Mouse (Mus musculus): ENCODE measurements at regions not wholly inside any gene's neighbourhood (a gene's known extent, or its start where the extent isn't known, plus 50 kb on each side); places are given as distances from the start of the nearest gene placed in this dataset.

DNA sequence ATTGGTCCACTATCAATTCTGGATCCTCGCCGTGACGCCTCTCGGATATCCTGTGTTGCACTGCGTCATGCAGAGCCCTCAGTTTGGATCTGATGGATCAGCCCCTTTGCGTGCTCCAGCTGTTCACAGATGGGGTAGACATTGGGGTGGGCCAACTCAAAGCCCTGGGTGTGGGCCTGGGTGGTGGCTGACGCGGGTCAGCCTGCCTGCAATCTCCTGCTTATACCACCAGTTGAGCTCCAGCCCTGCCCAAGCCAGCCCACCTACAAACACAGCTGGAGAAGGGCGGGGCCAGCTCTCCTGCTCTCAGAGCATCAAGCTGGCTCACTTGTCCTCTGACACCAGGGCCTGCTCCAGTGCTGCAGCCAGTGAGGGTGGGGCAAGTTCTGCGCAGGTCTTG lies 73.1 kb downstream of the Rps15a start:
- H3K36me3 ChIP-seq (replicated peaks) = no peaks in the 10 kb centered on the region
- H3K4me2 ChIP-seq = no peak overlapping the region
- H3K4me3 ChIP-seq = no peak overlapping the region
- no peaks in the 10 kb centered on the region for H3K9me3 ChIP-seq
- H3K9ac ChIP-seq = no peak overlapping the region
- WGBS = 66% methylated on average over 10 of the region's 10 CpGs
- H3K27me3 ChIP-seq (replicated peaks) = no peaks in the 10 kb centered on the region
- no peaks in the 10 kb centered on the region for H3K4me1 ChIP-seq
- H3K27ac ChIP-seq = no peak overlapping the region
- no peak for ATAC-seq (replicated peaks)

- WGBS = 89% methylated on average over 4 of the region's 4 CpGs
- no peak overlapping the region for H3K27ac ChIP-seq
- no peaks in the 10 kb centered on the region for H3K36me3 ChIP-seq (replicated peaks)
- H3K27me3 ChIP-seq (replicated peaks) = no peaks in the 10 kb centered on the region
- H3K9me3 ChIP-seq = no peaks in the 10 kb centered on the region
- no peaks in the 10 kb centered on the region for H3K4me1 ChIP-seq
- H3K4me2 ChIP-seq = no peak overlapping the region
- H3K4me3 ChIP-seq = no peak overlapping the region
- no peak overlapping the region for H3K9ac ChIP-seq
- no peak for ATAC-seq (replicated peaks)
Measured at GRCm38 (mm10) chr7:118039862-118040261, 76.1 kb downstream of the Rps15a start.

DNA sequence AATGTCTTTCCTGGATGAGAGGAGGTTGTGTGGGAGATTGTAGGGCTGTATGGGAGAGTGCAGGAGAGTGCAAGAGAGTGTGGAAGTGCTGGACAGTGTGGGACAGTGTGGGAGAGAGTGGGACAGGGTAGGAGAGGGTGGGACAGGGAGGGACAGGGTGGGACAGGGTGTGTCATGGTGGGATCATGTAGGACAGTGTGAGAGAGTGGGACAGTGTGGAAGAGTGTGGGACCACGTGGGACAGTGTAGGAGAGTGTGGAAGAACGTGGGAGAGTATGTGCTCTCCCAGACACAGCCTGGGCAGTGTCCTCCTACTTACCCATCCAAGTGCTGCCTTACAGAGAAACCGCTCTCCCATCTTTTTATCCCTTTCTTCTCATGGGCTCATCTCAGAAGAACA lies 78.9 kb downstream of the Rps15a start:
- no peaks in the 10 kb centered on the region for H3K27me3 ChIP-seq (replicated peaks)
- no peak overlapping the region for H3K9ac ChIP-seq
- H3K4me2 ChIP-seq = no peak overlapping the region
- WGBS = 69% methylated on average over 3 of the region's 3 CpGs
- no peaks in the 10 kb centered on the region for H3K9me3 ChIP-seq
- no peak overlapping the region for H3K4me3 ChIP-seq
- no peaks in the 10 kb centered on the region for H3K36me3 ChIP-seq (replicated peaks)
- no peaks in the 10 kb centered on the region for H3K4me1 ChIP-seq
- no peak for ATAC-seq (replicated peaks)
- H3K27ac ChIP-seq = no peak overlapping the region

- 6% methylated on average over 10 of the region's 10 CpGs for WGBS
- H3K9ac ChIP-seq = no peak overlapping the region
Measured at GRCm38 (mm10) chr7:118026106-118026526, 89.9 kb downstream of the Rps15a start.

GRCm38 (mm10) chr7:118004620-118005019 lies 111.4 kb downstream of the Rps15a start:
- Histone ChIP-seq H3K9me3 (no peaks in the 10 kb centered on the region), H3K4me3 (no peak overlapping the region), H3K36me3 (replicated peaks) (no peaks in the 10 kb centered on the region), H3K27ac (peak overlapping the region; percentile 45), H3K27me3 (replicated peaks) (no peaks in the 10 kb centered on the region), H3K4me1 (peaks cover 13% of the 10 kb centered on the region), H3K4me2 (no peak overlapping the region), H3K9ac (no peak overlapping the region)
- ATAC-seq (replicated peaks) = no peak
- 53% methylated on average over 7 of the region's 7 CpGs for WGBS

More at GRCm38 (mm10) chr7:118026106-118026526, 89.9 kb downstream of the Rps15a start:
- Histone ChIP-seq H3K4me3 (no peak overlapping the region), H3K4me2 (no peak overlapping the region), H3K27me3 (replicated peaks) (no peaks in the 10 kb centered on the region), H3K4me1 (peaks cover 19% of the 10 kb centered on the region), H3K36me3 (replicated peaks) (no peaks in the 10 kb centered on the region), H3K27ac (peak overlapping the region; percentile 56), H3K9me3 (no peaks in the 10 kb centered on the region)
- ATAC-seq (replicated peaks) = peak; percentile 87

DNA sequence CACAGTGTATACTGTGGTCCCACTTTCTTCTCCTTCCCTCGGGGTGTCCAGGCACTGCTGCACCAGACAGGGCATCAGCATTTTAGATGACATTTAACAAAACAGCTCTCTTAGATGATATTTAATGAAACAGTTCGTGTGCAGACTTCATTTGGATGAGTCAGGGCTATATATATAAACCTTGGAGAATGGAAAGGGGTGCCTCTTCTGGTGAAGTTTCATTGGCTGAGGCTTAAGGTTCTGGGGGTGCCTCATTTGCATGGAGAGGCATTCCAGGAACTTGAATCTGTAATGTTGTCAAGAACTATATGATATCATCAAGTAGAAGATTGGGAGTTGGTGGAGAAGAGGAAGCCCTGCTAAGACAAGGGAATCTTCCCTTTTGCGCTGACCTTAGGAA lies 114.1 kb downstream of the Rps15a start:
- no peaks in the 10 kb centered on the region for H3K27me3 ChIP-seq (replicated peaks)
- H3K9me3 ChIP-seq = no peaks in the 10 kb centered on the region
- no peak overlapping the region for H3K4me3 ChIP-seq
- no peaks in the 10 kb centered on the region for H3K36me3 ChIP-seq (replicated peaks)
- no peak overlapping the region for H3K9ac ChIP-seq
- no peak overlapping the region for H3K27ac ChIP-seq
- 73% methylated on average over 3 of the region's 3 CpGs for WGBS
- H3K4me1 ChIP-seq = peaks cover 13% of the 10 kb centered on the region
- H3K4me2 ChIP-seq = no peak overlapping the region
- no peak for ATAC-seq (replicated peaks)

DNA sequence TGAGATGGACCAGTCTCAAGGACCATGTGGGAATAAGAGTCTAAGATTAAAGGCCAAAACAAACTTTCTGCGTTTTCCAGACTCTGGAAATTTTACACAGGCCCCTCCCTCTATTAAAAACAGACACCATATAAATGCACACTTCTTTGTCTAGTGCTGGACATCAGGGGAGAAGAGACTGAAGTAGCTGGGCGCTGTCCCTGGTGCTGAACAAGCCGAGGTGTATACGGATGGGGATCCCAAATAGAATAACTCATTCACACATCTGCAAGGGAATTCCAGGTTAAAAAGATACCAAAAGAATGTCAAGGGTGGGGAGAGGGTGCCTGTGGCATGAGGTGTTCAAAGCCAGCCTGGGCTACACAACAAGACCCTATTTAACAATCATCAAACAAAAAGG lies 114.9 kb downstream of the Rps15a start:
- no peak overlapping the region for H3K9ac ChIP-seq
- H3K36me3 ChIP-seq (replicated peaks) = no peaks in the 10 kb centered on the region
- H3K4me2 ChIP-seq = no peak overlapping the region
- no peak for ATAC-seq (replicated peaks)
- no peak overlapping the region for H3K4me3 ChIP-seq
- no peak overlapping the region for H3K27ac ChIP-seq
- H3K4me1 ChIP-seq = peaks cover 13% of the 10 kb centered on the region
- H3K27me3 ChIP-seq (replicated peaks) = no peaks in the 10 kb centered on the region
- 10% methylated on average over 4 of the region's 4 CpGs for WGBS
- no peaks in the 10 kb centered on the region for H3K9me3 ChIP-seq

GRCm38 (mm10) chr7:117982177-117982576 lies 133.8 kb downstream of the Rps15a start:
- no peak overlapping the region for H3K4me3 ChIP-seq
- H3K27me3 ChIP-seq (replicated peaks) = no peaks in the 10 kb centered on the region
- H3K9me3 ChIP-seq = no peaks in the 10 kb centered on the region
- H3K4me1 ChIP-seq = no peaks in the 10 kb centered on the region
- H3K9ac ChIP-seq = no peak overlapping the region
- ATAC-seq (replicated peaks) = no peak
- 80% methylated on average over 4 of the region's 4 CpGs for WGBS
- H3K27ac ChIP-seq = no peak overlapping the region
- H3K4me2 ChIP-seq = no peak overlapping the region
- H3K36me3 ChIP-seq (replicated peaks) = no peaks in the 10 kb centered on the region

- H3K36me3 ChIP-seq (replicated peaks) = no peaks in the 10 kb centered on the region
- 37% methylated on average over 1 of the region's 1 CpGs for WGBS
- no peak overlapping the region for H3K4me2 ChIP-seq
- H3K9me3 ChIP-seq = no peaks in the 10 kb centered on the region
- ATAC-seq (replicated peaks) = no peak
- no peak overlapping the region for H3K27ac ChIP-seq
- H3K4me3 ChIP-seq = no peak overlapping the region
- no peaks in the 10 kb centered on the region for H3K27me3 ChIP-seq (replicated peaks)
- no peak overlapping the region for H3K9ac ChIP-seq
- H3K4me1 ChIP-seq = no peaks in the 10 kb centered on the region
Measured at GRCm38 (mm10) chr7:117971176-117971575, 144.8 kb downstream of the Rps15a start.

DNA sequence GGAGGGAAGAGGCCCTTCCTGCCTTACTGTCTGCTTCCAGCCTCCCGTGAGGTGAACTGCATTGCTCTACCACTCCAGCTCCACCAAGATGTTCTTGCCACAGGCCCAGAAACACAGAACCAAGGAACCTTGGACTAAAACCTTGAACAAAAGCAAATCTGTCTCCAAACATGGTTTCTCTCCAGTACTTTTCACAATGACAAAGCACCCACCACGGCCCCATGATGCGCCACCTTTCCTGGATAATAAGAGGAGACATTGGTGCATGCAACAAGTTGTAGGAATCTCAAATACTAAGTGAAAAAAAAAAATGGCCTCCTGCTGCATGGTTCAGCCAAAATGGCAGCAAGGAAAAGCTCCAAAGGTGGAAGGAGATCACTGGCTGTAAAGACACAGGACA lies 172.6 kb downstream of the Rps15a start:
- Histone ChIP-seq H3K4me3 (no peak overlapping the region), H3K36me3 (replicated peaks) (no peaks in the 10 kb centered on the region), H3K9me3 (no peaks in the 10 kb centered on the region), H3K27me3 (replicated peaks) (no peaks in the 10 kb centered on the region), H3K9ac (no peak overlapping the region), H3K27ac (no peak overlapping the region), H3K4me1 (no peaks in the 10 kb centered on the region; the same call in 1 of the 2 replicates), H3K4me2 (no peak overlapping the region)
- WGBS = 93% methylated on average over 3 of the region's 3 CpGs
- ATAC-seq (replicated peaks) = no peak

DNA sequence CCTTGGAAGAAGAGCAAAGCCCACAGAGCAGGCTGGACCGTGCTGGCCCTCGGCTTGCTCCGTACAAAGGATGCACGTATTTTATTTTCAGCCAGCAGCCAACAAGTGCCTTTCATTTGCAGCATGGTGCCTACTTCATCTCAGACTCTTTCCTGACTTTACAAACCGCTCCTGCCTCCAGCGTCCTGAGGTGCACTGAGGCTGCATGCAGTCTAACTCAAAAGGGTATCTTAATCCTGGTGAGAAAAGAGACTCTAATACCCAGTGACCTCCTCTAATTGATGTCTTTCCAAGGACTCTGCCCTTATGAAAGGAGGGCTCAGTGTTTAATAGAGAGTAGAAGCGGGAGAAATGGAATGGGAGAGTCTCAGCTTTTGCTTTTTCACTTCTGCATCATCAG lies 176.4 kb downstream of the Rps15a start:
- H3K9me3 ChIP-seq = no peaks in the 10 kb centered on the region
- H3K27me3 ChIP-seq (replicated peaks) = no peaks in the 10 kb centered on the region
- no peak overlapping the region for H3K4me2 ChIP-seq
- H3K4me3 ChIP-seq = no peak overlapping the region
- no peak overlapping the region for H3K27ac ChIP-seq
- no peaks in the 10 kb centered on the region for H3K36me3 ChIP-seq (replicated peaks)
- H3K4me1 ChIP-seq = no peaks in the 10 kb centered on the region; the same call in 1 of the 2 replicates
- no peak overlapping the region for H3K9ac ChIP-seq
- ATAC-seq (replicated peaks) = peak; percentile 60
- 15% methylated on average over 7 of the region's 7 CpGs for WGBS

DNA sequence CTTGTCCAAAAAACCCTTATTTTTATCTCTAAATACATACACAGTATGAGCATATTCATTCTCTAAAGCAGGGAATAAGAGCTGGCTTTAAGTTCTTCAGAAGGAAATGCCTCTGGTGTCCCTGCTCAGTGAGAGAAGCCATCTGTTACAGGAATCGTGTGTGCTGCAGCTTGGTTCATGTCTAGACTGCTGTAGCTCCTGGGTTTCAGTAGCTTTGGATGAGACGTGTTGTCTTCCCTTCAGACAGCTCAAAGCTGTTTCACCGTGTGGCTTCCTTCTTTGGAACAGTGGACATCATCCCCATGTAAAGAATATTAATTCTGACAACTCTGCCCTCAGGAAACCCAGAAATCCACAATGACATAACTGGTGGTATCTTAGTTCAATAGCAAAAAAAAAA lies 181.1 kb downstream of the Rps15a start:
- Histone ChIP-seq H3K27ac (no peak overlapping the region), H3K4me3 (no peak overlapping the region), H3K36me3 (replicated peaks) (no peaks in the 10 kb centered on the region), H3K27me3 (replicated peaks) (no peaks in the 10 kb centered on the region), H3K4me2 (no peak overlapping the region), H3K4me1 (no peaks in the 10 kb centered on the region; the same call in 1 of the 2 replicates), H3K9me3 (no peaks in the 10 kb centered on the region), H3K9ac (no peak overlapping the region)
- WGBS = 72% methylated on average over 3 of the region's 3 CpGs
- no peak for ATAC-seq (replicated peaks)

- 61% methylated on average over 12 of the region's 12 CpGs for WGBS
- Histone ChIP-seq H3K36me3 (replicated peaks) (no peaks in the 10 kb centered on the region), H3K4me3 (no peak overlapping the region), H3K27me3 (replicated peaks) (no peaks in the 10 kb centered on the region), H3K9ac (no peak overlapping the region), H3K9me3 (no peaks in the 10 kb centered on the region), H3K27ac (no peak overlapping the region), H3K4me2 (no peak overlapping the region), H3K4me1 (no peaks in the 10 kb centered on the region)
- no peak for ATAC-seq (replicated peaks)
Measured at GRCm38 (mm10) chr7:117931234-117931895, 184.6 kb downstream of the Rps15a start.
